In genomic region chr13:40886643-40887381, GRCm38 (mm10) we compare ENCODE assay signal across 8 mouse cellular contexts. TPM values are rescaled to one million over a fixed set of nuclear protein-coding genes. Genes with fewer than 3 reads are reported as not detected.
DNase-seq lines count a peak whose midpoint lies in the region; ATAC-seq and TF ChIP-seq lines count a peak whose summit lies in the region.

No protein-coding gene starts in this region.

- TF ChIP-seq CTCF in cortical plate, adult 2 months (IDR thresholded peaks at IDR 0.05; ENCODE audit: extremely low read depth, insufficient read depth, low read length), result no peak

- H3K9ac ChIP-seq in heart, embryonic 15.5 days, result peak overlapping the region; percentile 48
- peak overlapping the region; percentile 42 for H3K9ac ChIP-seq in limb, embryonic 14.5 days (ENCODE audit: low read depth, low read length, severe bottlenecking)

- 0 out of 2 replicates have a peak, but pooled peaks cover 7% of the 10 kb centered on the region for H3K27me3 ChIP-seq in heart, embryonic 15.5 days
- no peaks in the 10 kb centered on the region; the same call in 1 of the 2 replicates for H3K27me3 ChIP-seq in limb, embryonic 14.5 days (ENCODE audit: control insufficient read depth, insufficient read depth, low read length)

- peak overlapping the region; percentile 27 for H3K4me3 ChIP-seq in cortical plate, adult 2 months (ENCODE audit: insufficient read depth, low read length)
- peak overlapping the region; percentile 43 for H3K4me3 ChIP-seq in heart, embryonic 15.5 days
- H3K4me3 ChIP-seq in limb, embryonic 14.5 days (replicated peaks; ENCODE audit: low read length), result peak overlapping the region; percentile 26

- H3K4me1 ChIP-seq in cortical plate, adult 2 months (ENCODE audit: control insufficient read depth, insufficient read depth, low read length), result peaks cover 3% of the 10 kb centered on the region; the same call in 1 of the 2 replicates
- H3K4me1 ChIP-seq in heart, embryonic 15.5 days (replicated peaks), result peaks cover 25% of the 10 kb centered on the region
- H3K4me1 ChIP-seq in limb, embryonic 14.5 days (ENCODE audit: control insufficient read depth, insufficient read depth, low read length), result peaks cover 6% of the 10 kb centered on the region; the same call in 1 of the 2 replicates

- no peaks in the 10 kb centered on the region for H3K36me3 ChIP-seq in heart, embryonic 15.5 days
- H3K36me3 ChIP-seq in limb, embryonic 14.5 days (ENCODE audit: control insufficient read depth, insufficient read depth, low read length), result no peaks in the 10 kb centered on the region

- peak; percentile 53; the same call in 1 of the 2 replicates for ATAC-seq in heart, embryonic 15.5 days (replicated peaks; ENCODE audit: insufficient number of reproducible peaks, insufficient read depth, low FRiP score, low read depth)
- peak; percentile 57; the same call in 1 of the 2 replicates for ATAC-seq in limb, embryonic 14.5 days (ENCODE audit: low FRiP score, low read depth)
- ATAC-seq in cerebellum, adult (ENCODE audit: insufficient number of reproducible peaks, low FRiP score, low TSS enrichment), result no peak

- H3K9me3 ChIP-seq in heart, embryonic 15.5 days (replicated peaks), result no peaks in the 10 kb centered on the region
- no peaks in the 10 kb centered on the region for H3K9me3 ChIP-seq in limb, embryonic 14.5 days (ENCODE audit: control insufficient read depth, low read length)

- no peak overlapping the region for H3K27ac ChIP-seq in cortical plate, adult 2 months (ENCODE audit: insufficient read depth, low read length)
- peak overlapping the region; percentile 24; the same call in 1 of the 2 replicates for H3K27ac ChIP-seq in heart, embryonic 15.5 days
- no peak overlapping the region for H3K27ac ChIP-seq in limb, embryonic 14.5 days (replicated peaks; ENCODE audit: low read depth, low read length)

- H3K4me2 ChIP-seq in heart, embryonic 15.5 days, result peak overlapping the region; percentile 72
- peak overlapping the region; percentile 62 for H3K4me2 ChIP-seq in limb, embryonic 14.5 days (replicated peaks; ENCODE audit: low read depth, low read length, severe bottlenecking)

- 3% methylated on average over 22 of the region's 22 CpGs for WGBS in heart, embryonic 15.5 days
- WGBS in limb, embryonic 14.5 days, result 2% methylated on average over 22 of the region's 22 CpGs

- peak; percentile 13 to 58 for DNase-seq in adrenal gland, adult (ENCODE audit: inconsistent age in 2 of 2, low spot score in 1 of 2)
- DNase-seq in adrenal gland, adult 18-20 months (ENCODE audit: low spot score in 2 of 2), result no peak
- DNase-seq in limb, embryonic 14.5 days (ENCODE audit: low spot score), result no peak
- DNase-seq in neural tube, embryonic 10.5 days (ENCODE audit: extremely low spot score, low spot score), result peak; percentile 59
- no peak for DNase-seq in urinary bladder, adult 2 months (ENCODE audit: low spot score)

- TF ChIP-seq POLR2A in cortical plate, adult 2 months (IDR thresholded peaks at IDR 0.05; ENCODE audit: extremely low read depth, insufficient read depth, low read length), result no peak
- TF ChIP-seq POLR2A in limb, embryonic 14.5 days (IDR thresholded peaks at IDR 0.05; ENCODE audit: borderline replicate concordance, extremely low read depth, insufficient read depth, insufficient read length), result peak; percentile 51; the same call in 1 of the 2 replicates

RNA-seq across cellular contexts. Expression of gene Gcnt2, which starts 27.3 kb away (rescaled TPM):
- 1 to 10 TPM; 5.8 to 9.1 TPM for total RNA-seq in adrenal gland, adult 18-20 months (2021)
- polyA plus RNA-seq in cortical plate, adult 2 months (2012; rRNA removed), result 7.1 and 9.6 TPM in 2 replicates
- 3.4 and 4.5 TPM in 2 replicates for polyA plus RNA-seq in heart, embryonic 15.5 days (2015; fragmentation: Nextera tagmentation; extraction: Ambion mirVana)
- polyA plus RNA-seq in limb, embryonic 14.5 days (2012; rRNA removed), result 1.6 and 1.7 TPM in 2 replicates
- polyA plus RNA-seq in limb, embryonic 14.5 days (2014; fragmentation: Nextera tagmentation; extraction: Ambion mirVana), result 2.5 TPM in 2 replicates
- 10.3 and 20.4 TPM in 2 replicates for polyA plus RNA-seq in urinary bladder, adult 2 months (2012; rRNA removed)

Comparison
In these comparisons a context has a peak if more than half of its experiments do, and no peak if none do; other contexts are left out.
1. DNase-seq: peak in adrenal gland, adult (2 of 2) and neural tube, embryonic 10.5 days (single experiment); none in adrenal gland, adult 18-20 months (0 of 2), limb, embryonic 14.5 days (single experiment) and urinary bladder, adult 2 months (single experiment).
2. Peak in every context shown above with its lines, with median percentiles within 50 percentile points of each other: H3K4me3 ChIP-seq.